Mouse (Mus musculus): ENCODE measurements around the gene Carf. TPM values are rescaled to one million over a fixed set of nuclear protein-coding genes. Genes with fewer than 3 reads are reported as not detected.
"Not testable (repeated sequence)": the region's sequence is repeated elsewhere in the genome, so short reads cannot be mapped to it uniquely, and the experiment has no call there.

Carf gene
- 7.6 and 9.5 TPM in 2 replicates for polyA plus RNA-seq (2016; fragmentation: Nextera tagmentation; extraction: Ambion mirVana)

DNA sequence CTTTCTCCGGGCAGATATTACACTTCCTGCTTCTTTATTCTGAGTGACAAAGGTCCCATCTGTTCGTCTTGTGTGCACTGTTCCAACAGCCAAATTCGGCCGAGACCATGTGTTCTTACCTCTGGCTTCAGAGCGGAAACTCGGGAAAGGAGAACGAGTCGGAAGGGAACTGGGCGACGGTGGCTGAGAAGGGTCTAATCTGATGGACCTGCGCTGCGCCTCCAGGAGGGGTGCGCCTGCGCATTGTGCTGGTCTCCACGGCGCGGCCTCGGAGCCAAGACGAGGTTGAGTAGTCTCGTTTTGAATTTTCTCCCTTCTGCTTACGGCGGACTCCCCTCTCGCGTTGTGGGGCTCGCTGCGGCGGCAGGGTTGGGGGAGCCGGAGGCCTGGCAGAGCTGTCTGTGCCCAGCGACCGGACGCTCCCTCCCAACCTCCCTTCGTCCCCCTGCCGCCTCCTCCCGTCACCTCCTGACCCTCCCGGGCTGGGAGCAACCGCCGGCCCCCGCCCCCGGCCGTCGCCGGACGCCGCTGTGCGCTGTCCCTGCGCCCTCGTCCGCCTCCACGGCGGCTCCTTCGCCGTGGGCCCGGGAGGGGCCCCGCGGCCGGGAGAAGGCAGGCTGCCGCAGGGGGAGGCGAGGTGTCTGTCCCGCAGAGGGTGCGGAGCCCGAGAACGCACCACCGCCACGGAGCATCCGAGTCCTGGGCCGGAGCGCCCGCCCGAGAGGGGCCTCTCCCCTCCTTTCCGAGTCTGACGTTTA lies at the start of gene Carf, which contains the start of gene Wdr12:
Carf (plus strand) TSS at position 224 of the 758 bp plus-strand sequence.
Wdr12 (minus strand) TSS at position 622 of the 758 bp plus-strand sequence.
- peak within 1 kb of the TSS; percentile 99 for H3K27ac ChIP-seq
- peaks cover 4% of the 10 kb centered on the region; the same call in 1 of the 2 replicates for H3K4me1 ChIP-seq (replicated peaks)
- H3K36me3 ChIP-seq: peaks cover 9% of the 10 kb centered on the region
- H3K9me3 ChIP-seq: no peaks in the 10 kb centered on the region
- peak within 1 kb of the TSS; percentile 93 for H3K4me3 ChIP-seq (replicated peaks)
- no peaks in the 10 kb centered on the region for H3K27me3 ChIP-seq
- H3K9ac ChIP-seq (replicated peaks): peak within 1 kb of the TSS; percentile 95
- peak within 1 kb of the TSS; percentile 87 for H3K4me2 ChIP-seq
- peak; percentile 95 for ATAC-seq (ENCODE audit: insufficient number of reproducible peaks, insufficient read depth, low FRiP score, low TSS enrichment, low read depth)
- under 1% methylated on average over 71 of the region's 71 CpGs for WGBS

DNA sequence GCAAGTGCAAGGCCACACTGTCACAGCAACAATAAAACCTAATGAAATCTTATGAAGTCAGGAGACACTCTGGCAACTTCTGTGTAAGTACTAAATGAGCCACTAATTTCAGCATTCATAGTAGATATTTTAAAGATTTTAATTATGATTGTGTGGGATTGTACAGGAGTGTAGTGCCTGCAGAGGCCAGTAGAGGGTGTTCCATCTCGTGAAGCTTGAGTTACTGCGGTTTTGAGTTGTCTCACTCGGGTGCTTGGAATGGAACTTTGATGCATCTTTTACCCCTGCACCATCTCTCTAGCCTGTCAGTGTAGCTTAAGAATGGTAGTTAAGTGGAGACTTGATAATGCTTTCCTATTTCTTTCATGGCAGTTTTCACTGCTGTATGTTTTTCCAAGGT lies 43.4 kb upstream of the Carf start:
- H3K27ac ChIP-seq: no peak overlapping the region
- ATAC-seq (ENCODE audit: insufficient number of reproducible peaks, insufficient read depth, low FRiP score, low TSS enrichment, low read depth): no peak
- H3K9ac ChIP-seq (replicated peaks): no peak overlapping the region
- H3K27me3 ChIP-seq: no peaks in the 10 kb centered on the region
- no peaks in the 10 kb centered on the region for H3K4me1 ChIP-seq (replicated peaks)
- no peaks in the 10 kb centered on the region for H3K9me3 ChIP-seq
- H3K4me2 ChIP-seq: no peak overlapping the region
- H3K4me3 ChIP-seq (replicated peaks): no peak overlapping the region
- 39% methylated on average over 3 of the region's 3 CpGs for WGBS
- no peaks in the 10 kb centered on the region for H3K36me3 ChIP-seq

DNA sequence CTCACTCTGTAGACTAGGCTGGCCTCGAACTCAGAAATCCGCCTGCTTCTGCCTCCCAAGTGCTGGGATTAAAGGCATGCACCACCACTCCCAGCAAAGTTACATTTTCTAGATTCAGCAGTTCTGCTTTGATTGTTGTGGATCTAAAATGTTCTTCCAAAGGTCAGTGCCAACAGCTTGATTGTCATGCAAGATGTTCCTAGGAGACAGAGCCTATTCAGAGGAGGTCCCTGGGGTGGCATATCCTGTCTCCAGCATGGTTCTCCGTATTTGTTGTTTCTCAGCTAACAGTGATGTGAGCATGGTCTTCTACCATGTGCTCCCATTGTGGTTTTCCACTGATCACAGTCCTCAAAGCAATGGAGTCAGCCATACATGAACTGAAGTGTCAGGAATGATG lies 41.7 kb upstream of the Carf start:
- no peaks in the 10 kb centered on the region for H3K27me3 ChIP-seq
- ATAC-seq (ENCODE audit: insufficient number of reproducible peaks, insufficient read depth, low FRiP score, low TSS enrichment, low read depth): no peak
- H3K4me3 ChIP-seq (replicated peaks): no peak overlapping the region
- H3K9ac ChIP-seq (replicated peaks): no peak overlapping the region
- no peaks in the 10 kb centered on the region for H3K9me3 ChIP-seq
- no peak overlapping the region for H3K27ac ChIP-seq
- no peaks in the 10 kb centered on the region for H3K4me1 ChIP-seq (replicated peaks)
- H3K4me2 ChIP-seq: no peak overlapping the region
- 85% methylated on average over 3 of the region's 3 CpGs for WGBS
- H3K36me3 ChIP-seq: no peaks in the 10 kb centered on the region

DNA sequence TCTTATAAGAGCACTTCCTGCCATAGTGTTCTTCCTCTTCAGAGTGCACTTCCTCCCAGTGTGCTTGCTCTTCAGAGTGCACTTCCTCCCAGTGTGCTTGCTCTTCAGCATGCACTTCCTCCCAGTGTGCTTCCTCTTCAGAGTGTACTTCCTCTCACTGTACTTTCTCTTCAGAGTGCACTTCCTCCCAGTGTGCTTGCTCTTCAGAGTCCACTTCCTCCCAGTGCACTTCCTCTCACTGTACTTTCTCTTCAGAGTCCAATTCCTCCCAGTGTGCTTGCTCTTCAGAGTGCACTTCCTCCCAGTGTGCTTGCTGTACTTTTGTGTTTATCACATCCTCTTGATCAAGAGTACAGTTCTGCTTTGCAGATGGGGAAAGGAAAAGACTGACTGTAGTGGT lies 27.3 kb upstream of the Carf start:
- H3K27me3 ChIP-seq; H3K27ac ChIP-seq; H3K36me3 ChIP-seq; H3K4me3 ChIP-seq (replicated peaks); H3K9me3 ChIP-seq; H3K4me1 ChIP-seq (replicated peaks); H3K4me2 ChIP-seq; ATAC-seq (ENCODE audit: insufficient number of reproducible peaks, insufficient read depth, low FRiP score, low TSS enrichment, low read depth); H3K9ac ChIP-seq (replicated peaks): not testable (repeated sequence)

DNA sequence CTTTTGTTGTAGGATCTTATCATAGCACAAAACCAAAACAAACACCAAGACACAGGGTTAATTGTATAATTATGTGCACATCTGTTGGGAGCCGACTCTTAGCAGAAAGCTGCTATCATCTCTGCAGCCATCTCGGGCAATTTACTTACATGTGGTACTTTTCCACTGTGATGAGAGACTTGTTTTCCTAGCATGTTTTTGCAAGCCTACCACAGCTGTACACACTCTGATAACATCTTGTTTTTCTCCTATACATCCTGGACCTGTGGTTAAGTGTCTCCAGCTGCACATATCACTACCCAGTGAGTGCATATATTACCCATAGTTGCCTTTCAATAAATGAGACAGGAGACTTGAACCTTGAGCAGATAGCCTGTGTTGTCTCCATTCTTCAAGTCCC lies 23.1 kb upstream of the Carf start:
- no peaks in the 10 kb centered on the region for H3K9me3 ChIP-seq
- H3K4me2 ChIP-seq: no peak overlapping the region
- peaks cover 36% of the 10 kb centered on the region for H3K36me3 ChIP-seq
- no peak overlapping the region for H3K9ac ChIP-seq (replicated peaks)
- no peak for ATAC-seq (ENCODE audit: insufficient number of reproducible peaks, insufficient read depth, low FRiP score, low TSS enrichment, low read depth)
- no peak overlapping the region for H3K4me3 ChIP-seq (replicated peaks)
- H3K4me1 ChIP-seq (replicated peaks): no peaks in the 10 kb centered on the region
- 83% methylated on average over 2 of the region's 2 CpGs for WGBS
- no peak overlapping the region for H3K27ac ChIP-seq
- H3K27me3 ChIP-seq: no peaks in the 10 kb centered on the region

DNA sequence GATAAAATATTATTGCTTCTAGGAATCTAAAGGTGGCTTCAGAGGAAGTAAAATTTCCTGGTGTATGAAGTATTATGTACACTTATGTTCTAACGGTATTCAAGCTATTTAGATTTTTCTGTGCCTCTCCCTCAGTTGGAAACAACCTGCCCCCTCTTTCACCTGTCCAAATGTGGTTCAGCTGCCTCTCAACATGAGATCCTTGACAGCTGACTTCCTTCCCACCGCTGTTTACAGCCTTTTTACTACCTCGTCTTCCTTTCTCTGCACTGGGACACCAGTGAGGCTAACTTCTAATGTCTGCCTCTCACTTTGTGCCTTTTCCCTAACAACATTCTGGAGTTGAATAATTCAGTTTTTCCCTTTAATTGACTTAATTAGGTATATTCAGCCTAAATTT lies 22.5 kb upstream of the Carf start:
- H3K27ac ChIP-seq: no peak overlapping the region
- H3K4me2 ChIP-seq: no peak overlapping the region
- H3K36me3 ChIP-seq: peaks cover 40% of the 10 kb centered on the region
- no peaks in the 10 kb centered on the region for H3K27me3 ChIP-seq
- H3K4me1 ChIP-seq (replicated peaks): no peaks in the 10 kb centered on the region
- H3K9me3 ChIP-seq: no peaks in the 10 kb centered on the region
- WGBS: 65% methylated on average over 3 of the region's 3 CpGs
- ATAC-seq (ENCODE audit: insufficient number of reproducible peaks, insufficient read depth, low FRiP score, low TSS enrichment, low read depth): no peak
- H3K9ac ChIP-seq (replicated peaks): no peak overlapping the region
- no peak overlapping the region for H3K4me3 ChIP-seq (replicated peaks)

DNA sequence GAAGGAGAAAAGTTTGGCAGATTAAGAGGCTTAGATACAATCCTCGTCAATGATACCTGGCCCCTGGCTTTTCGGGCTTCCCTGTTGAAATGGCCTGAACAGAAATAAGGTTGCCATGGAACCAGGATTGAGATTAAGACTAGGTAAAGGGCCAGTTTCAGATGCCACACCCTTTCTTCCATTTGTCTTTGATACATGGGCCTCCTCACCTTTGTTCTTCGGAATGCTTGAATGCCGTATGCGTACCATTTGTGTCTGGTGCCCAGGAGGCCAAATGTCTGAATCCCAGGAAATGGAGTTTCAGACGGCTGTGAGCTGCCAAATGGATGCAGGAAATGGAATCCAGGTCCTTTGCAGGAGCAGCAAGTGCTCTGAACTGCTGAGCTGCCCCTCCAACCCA lies 21.6 kb upstream of the Carf start:
- no peaks in the 10 kb centered on the region for H3K9me3 ChIP-seq
- H3K36me3 ChIP-seq: peaks cover 43% of the 10 kb centered on the region
- H3K27me3 ChIP-seq: no peaks in the 10 kb centered on the region
- H3K9ac ChIP-seq (replicated peaks): no peak overlapping the region
- no peak overlapping the region for H3K4me3 ChIP-seq (replicated peaks)
- no peak overlapping the region for H3K4me2 ChIP-seq
- no peaks in the 10 kb centered on the region for H3K4me1 ChIP-seq (replicated peaks)
- no peak for ATAC-seq (ENCODE audit: insufficient number of reproducible peaks, insufficient read depth, low FRiP score, low TSS enrichment, low read depth)
- 78% methylated on average over 6 of the region's 6 CpGs for WGBS
- no peak overlapping the region for H3K27ac ChIP-seq

DNA sequence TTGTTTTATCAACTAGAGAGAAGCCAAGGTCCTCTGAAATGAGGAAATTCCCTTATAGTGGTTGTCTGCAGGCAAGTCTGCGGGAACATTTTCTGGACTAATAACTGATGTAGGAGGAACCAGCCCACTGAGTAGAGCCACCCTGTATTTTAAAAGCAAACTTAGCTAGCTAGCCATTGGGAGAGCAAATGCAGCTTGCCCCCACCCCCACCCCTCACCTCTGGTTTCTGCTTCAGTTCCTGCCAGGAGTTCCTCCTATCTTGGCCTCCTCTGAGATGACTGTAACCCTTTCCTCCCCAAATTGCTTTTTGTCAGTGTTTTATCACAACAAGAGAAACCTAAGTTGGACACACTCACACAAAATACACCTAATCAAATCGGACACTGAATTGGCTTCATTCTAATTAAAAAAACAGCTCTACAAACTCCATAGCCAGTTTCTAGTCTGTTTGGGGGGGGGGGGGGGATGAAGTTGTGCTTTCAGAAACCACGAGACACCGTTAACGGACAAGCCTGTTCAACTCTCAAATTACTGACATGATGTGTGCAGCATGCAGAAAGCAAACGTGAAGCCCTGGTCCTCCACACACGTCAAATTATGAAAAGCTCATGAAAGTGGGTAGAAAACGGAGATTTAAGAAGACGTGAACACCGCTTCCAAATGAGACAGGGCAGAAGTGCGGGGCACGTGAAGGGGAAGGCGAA lies 1.3 kb upstream of the Carf start:
- Histone ChIP-seq H3K9me3 (no peaks in the 10 kb centered on the region), H3K36me3 (peaks cover 22% of the 10 kb centered on the region), H3K27me3 (no peaks in the 10 kb centered on the region), H3K27ac (no peak overlapping the region), H3K9ac (replicated peaks) (peak overlapping the region; percentile 50), H3K4me1 (replicated peaks) (peaks cover 4% of the 10 kb centered on the region; the same call in 1 of the 2 replicates), H3K4me2 (peak overlapping the region; percentile 87), H3K4me3 (replicated peaks) (peak overlapping the region; percentile 93)
- WGBS: 10% methylated on average over 13 of the region's 13 CpGs
- ATAC-seq (ENCODE audit: insufficient number of reproducible peaks, insufficient read depth, low FRiP score, low TSS enrichment, low read depth): no peak

DNA sequence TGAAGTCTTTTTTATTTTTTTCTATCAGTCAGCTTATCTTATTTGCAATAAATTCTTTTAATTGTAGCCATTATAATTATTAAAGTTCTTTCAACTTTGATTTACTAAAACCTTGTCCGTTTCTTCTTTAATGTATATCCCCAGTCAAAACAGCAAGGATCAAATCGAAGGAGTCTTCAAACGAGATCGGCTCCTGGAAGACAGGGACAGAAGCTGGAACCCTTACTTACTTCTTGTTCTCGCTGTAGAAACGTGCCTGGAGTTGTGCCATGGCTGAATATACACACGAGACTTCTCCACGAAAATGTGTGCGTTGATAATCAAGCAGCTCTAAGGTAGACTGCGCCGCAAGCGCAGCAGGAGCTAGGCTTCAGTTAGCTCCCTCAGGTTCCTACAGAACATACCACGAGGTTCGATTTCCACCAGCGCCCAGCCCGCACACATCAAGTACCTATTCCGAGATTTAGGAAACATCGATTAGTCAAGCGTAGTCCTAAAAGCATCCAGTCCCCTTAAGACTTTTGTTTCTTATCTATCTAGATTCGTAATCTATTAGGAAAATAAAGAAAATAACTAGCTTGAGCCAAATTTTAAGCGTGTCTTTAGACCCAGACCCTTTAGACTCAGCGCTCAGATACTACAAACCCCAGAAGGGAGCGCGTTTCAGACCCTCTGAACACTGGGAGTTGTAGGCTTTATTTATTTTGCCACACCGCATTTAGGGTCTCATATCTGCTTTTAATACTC lies 597 bp upstream of the Carf start:
- Histone ChIP-seq H3K4me3 (replicated peaks) (peak overlapping the region; percentile 93), H3K9me3 (no peaks in the 10 kb centered on the region), H3K9ac (replicated peaks) (peak overlapping the region; percentile 95), H3K27me3 (no peaks in the 10 kb centered on the region), H3K36me3 (peaks cover 16% of the 10 kb centered on the region), H3K27ac (peak overlapping the region; percentile 99), H3K4me1 (replicated peaks) (peaks cover 4% of the 10 kb centered on the region; the same call in 1 of the 2 replicates), H3K4me2 (peak overlapping the region; percentile 87)
- WGBS: under 1% methylated on average over 25 of the region's 25 CpGs
- peak; percentile 82 for ATAC-seq (ENCODE audit: insufficient number of reproducible peaks, insufficient read depth, low FRiP score, low TSS enrichment, low read depth)

DNA sequence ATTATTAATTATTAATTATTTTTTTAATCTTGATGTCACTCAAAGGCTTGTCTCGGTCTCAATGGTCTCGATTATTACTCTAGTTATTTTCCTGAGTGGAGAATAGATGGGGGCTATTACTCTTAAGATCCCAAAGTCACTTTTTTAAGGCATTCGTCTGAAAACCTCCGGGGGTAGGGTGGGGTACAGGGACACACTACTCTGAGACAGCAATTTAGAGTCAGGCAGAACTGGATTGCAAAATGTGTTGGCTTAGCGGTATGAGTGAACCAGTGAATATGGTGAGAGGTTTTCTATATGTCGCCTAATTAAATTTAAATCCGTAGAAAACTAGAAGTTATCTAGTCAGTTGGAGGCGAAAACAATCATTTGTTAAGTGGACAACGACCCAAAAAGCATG lies 792 bp downstream of the Carf start:
- no peak for ATAC-seq (ENCODE audit: insufficient number of reproducible peaks, insufficient read depth, low FRiP score, low TSS enrichment, low read depth)

DNA sequence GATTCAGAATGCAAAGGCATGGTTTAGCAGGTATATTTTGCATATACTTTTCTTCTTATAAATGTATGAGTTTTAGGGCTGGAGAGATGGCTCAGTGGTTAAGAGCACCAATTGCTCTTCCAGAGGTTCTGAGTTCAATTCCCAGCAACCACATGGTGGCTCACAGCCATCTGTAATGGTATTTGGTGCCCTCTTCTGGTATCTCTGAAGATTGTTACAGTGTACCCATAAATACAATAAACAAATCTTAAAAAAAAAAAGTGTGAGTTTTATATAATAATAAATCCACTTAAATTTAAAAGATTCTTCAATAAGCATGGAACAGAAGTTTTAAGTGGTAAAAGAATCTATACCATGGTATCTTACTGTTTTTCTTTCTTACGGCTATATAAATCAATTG lies 6.5 kb downstream of the Carf start:
- Histone ChIP-seq H3K4me3 (replicated peaks) (no peak overlapping the region), H3K4me1 (replicated peaks) (no peaks in the 10 kb centered on the region), H3K9me3 (no peaks in the 10 kb centered on the region), H3K4me2 (no peak overlapping the region), H3K27ac (no peak overlapping the region), H3K9ac (replicated peaks) (no peak overlapping the region), H3K27me3 (no peaks in the 10 kb centered on the region), H3K36me3 (peaks cover 9% of the 10 kb centered on the region)
- 98% methylated on average over 1 of the region's 1 CpGs for WGBS
- no peak for ATAC-seq (ENCODE audit: insufficient number of reproducible peaks, insufficient read depth, low FRiP score, low TSS enrichment, low read depth)

More for the DNA sequence above, 792 bp downstream of the Carf start:
- Histone ChIP-seq H3K9me3 (no peaks in the 10 kb centered on the region), H3K4me3 (replicated peaks) (peak overlapping the region; percentile 93), H3K27me3 (no peaks in the 10 kb centered on the region), H3K9ac (replicated peaks) (peak overlapping the region; percentile 95), H3K4me2 (peak overlapping the region; percentile 87), H3K36me3 (peaks cover 5% of the 10 kb centered on the region), H3K27ac (peak overlapping the region; percentile 99; the same call in 1 of the 2 replicates), H3K4me1 (replicated peaks) (peaks cover 4% of the 10 kb centered on the region; the same call in 1 of the 2 replicates)
- 17% methylated on average over 9 of the region's 9 CpGs for WGBS

All from limb, embryonic 12.5 days (tissue).